Mouse (Mus musculus) hindbrain, embryonic 14.5 days (tissue): Measurements from ENCODE around the gene Cdx2. TPM values are rescaled to one million over a fixed set of nuclear protein-coding genes. Genes with fewer than 3 reads are reported as not detected.

Experiments
- ATAC-seq: fragments of 200-750 bp; cut with Nextera tagmentation; 2 replicates; pipeline ENCODE4 v1.8.0; 2017; ENCODE audit warnings: moderate number of reproducible peaks, mild to moderate bottlenecking, moderate TSS enrichment, moderate library complexity; ENCODE audit not compliant: low FRiP score
- DNase-seq: peaks from one replicate; pipeline ENCODE4 v3.0.0-alpha.2; 2015; ENCODE audit warnings: low spot score
- H3K27ac ChIP-seq: fragments of 300-500 bp; sonication (generic); 2 replicates; pipeline ENCODE4 v1.5.1; 2014; ENCODE audit warnings: mild to moderate bottlenecking, moderate library complexity
- H3K27me3 ChIP-seq: fragments of 300-500 bp; sonication (generic); 2 replicates; pipeline ENCODE4 v1.6.1; 2014; ENCODE audit warnings: mild to moderate bottlenecking, low read length, mixed read lengths; ENCODE audit not compliant: control insufficient read depth, insufficient read depth
- H3K36me3 ChIP-seq: fragments of 300-500 bp; sonication (generic); replicated peaks from 2 replicates; pipeline ENCODE4 v1.6.1; 2014; ENCODE audit not compliant: control insufficient read depth, insufficient read depth
- H3K4me1 ChIP-seq: fragments of 300-500 bp; sonication (generic); replicated peaks from 2 replicates; pipeline ENCODE4 v1.6.1; 2014; ENCODE audit warnings: antibody characterized with exemption, low read length, mixed read lengths; ENCODE audit not compliant: control insufficient read depth, insufficient read depth
- H3K4me2 ChIP-seq: fragments of 300-500 bp; sonication (generic); replicated peaks from 2 replicates; pipeline ENCODE4 v1.6.1; 2014; ENCODE audit warnings: mild to moderate bottlenecking, moderate library complexity
- H3K4me3 ChIP-seq: fragments of 300-500 bp; sonication (generic); replicated peaks from 2 replicates; pipeline ENCODE4 v1.5.1; 2014; ENCODE audit warnings: mild to moderate bottlenecking, low read length
- H3K9ac ChIP-seq: fragments of 300-500 bp; sonication (generic); 2 replicates; pipeline ENCODE4 v1.6.1; 2014
- H3K9me3 ChIP-seq: fragments of 300-500 bp; sonication (generic); 2 replicates; pipeline ENCODE4 v1.6.1; 2016; ENCODE audit warnings: low read length; ENCODE audit not compliant: control insufficient read depth
- WGBS: fragments of 180-500 bp; shearing (Covaris S2); extraction: QIAGEN DNeasy Blood & Tissue Kit; methylation state at CpG from one replicate; pipeline ENCODE4 v1.1.7; 2014; 5-methylcytosine and 5-hydroxymethylcytosine counted together
- polyA plus RNA-seq: library from polyadenylated mRNA; unstranded; fragments of >200 nt; fragmentation: Nextera tagmentation; extraction: Ambion mirVana; gene quantifications from 2 replicates; pipeline ENCODE4 v1.2.1, GENCODE M21; 2014

The Cdx2 gene
- polyA plus RNA-seq, 1 experiment from 2014 or later: not detected

DNA sequence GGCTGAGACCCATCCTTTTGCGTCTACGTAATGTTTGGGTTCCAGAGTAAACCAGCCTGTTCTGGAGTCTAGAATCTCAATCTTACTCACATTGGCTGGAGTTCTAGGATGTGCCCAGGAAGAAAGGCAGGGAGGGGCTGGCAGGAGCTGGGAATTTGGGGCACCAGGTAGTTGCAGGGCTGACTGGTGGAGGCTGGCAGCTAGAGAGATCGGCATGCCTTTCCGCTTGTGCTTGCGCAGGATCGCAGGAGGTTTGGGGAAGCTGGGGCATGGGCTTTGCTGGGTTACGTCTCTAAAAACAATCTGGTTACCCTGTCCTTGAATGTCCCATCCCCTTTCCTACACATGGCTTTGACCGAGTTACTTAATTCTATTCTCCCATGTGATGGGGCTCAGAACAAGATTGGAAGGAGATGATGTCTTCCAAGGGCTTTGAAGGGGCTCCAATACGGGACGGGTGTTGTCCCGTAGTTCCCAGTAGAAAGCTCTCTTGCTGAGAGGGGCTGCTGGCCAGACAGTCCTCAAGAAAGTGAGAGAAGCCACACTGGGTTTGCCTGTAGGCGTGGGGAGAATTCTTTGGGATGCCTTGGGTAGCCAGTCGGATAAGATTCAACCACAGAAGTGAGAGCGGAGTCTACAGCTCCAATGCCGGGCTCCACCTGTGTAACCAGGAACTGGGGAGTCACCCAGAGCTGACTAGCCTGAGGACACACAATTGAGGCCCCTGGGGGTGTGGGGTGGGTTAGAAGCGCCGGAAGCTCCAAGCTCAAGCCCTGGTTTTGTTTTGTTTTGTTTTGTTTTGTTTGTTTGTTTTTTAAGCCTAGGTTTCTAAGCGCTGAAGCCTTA lies 30.1 kb downstream of the Cdx2 start:
- Histone ChIP-seq H3K9me3 (peaks cover 6% of the 10 kb centered on the region; the same call in 1 of the 2 replicates), H3K4me2 (no peak overlapping the region), H3K4me1 (no peaks in the 10 kb centered on the region), H3K9ac (no peak overlapping the region), H3K27ac (no peak overlapping the region), H3K36me3 (no peaks in the 10 kb centered on the region), H3K27me3 (peaks cover 99% of the 10 kb centered on the region), H3K4me3 (no peak overlapping the region)
- 2% methylated on average over 18 of the region's 18 CpGs for WGBS
- no peak for DNase-seq
- no peak for ATAC-seq

DNA sequence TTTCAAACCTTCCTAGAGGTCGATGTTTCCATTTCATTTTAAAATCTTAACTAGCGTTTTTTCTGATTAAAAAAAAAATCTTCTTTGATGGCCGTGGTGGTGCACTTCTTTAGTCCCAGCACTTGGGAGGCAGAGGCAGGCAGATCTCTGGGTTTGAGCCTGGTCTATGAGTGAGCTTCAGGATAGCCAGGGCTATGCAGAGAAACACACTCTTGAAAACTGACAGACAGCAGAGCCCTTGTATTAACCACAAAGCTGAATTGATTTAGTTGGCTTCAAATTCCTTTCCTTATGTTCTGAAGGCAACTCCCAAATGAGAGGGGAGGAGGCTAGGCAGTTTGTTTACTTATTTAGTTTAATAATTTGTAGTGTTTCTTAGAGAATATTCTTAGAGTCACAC lies 31.3 kb downstream of the Cdx2 start:
- Histone ChIP-seq H3K9me3 (peaks cover 6% of the 10 kb centered on the region; the same call in 1 of the 2 replicates), H3K4me1 (no peaks in the 10 kb centered on the region), H3K36me3 (no peaks in the 10 kb centered on the region), H3K27me3 (peaks cover 100% of the 10 kb centered on the region), H3K4me3 (no peak overlapping the region), H3K27ac (no peak overlapping the region), H3K9ac (no peak overlapping the region), H3K4me2 (no peak overlapping the region)
- DNase-seq: no peak
- 18% methylated on average over 3 of the region's 3 CpGs for WGBS
- no peak for ATAC-seq

GRCm38 (mm10) chr5:147274174-147275141 lies 32.6 kb downstream of the Cdx2 start:
- Histone ChIP-seq H3K27me3 (peaks cover 100% of the 10 kb centered on the region), H3K27ac (no peak overlapping the region), H3K4me2 (no peak overlapping the region), H3K36me3 (no peaks in the 10 kb centered on the region), H3K9me3 (peaks cover 6% of the 10 kb centered on the region; the same call in 1 of the 2 replicates), H3K9ac (no peak overlapping the region), H3K4me1 (no peaks in the 10 kb centered on the region), H3K4me3 (no peak overlapping the region)
- DNase-seq: no peak
- WGBS: 2% methylated on average over 48 of the region's 48 CpGs
- no peak for ATAC-seq

DNA sequence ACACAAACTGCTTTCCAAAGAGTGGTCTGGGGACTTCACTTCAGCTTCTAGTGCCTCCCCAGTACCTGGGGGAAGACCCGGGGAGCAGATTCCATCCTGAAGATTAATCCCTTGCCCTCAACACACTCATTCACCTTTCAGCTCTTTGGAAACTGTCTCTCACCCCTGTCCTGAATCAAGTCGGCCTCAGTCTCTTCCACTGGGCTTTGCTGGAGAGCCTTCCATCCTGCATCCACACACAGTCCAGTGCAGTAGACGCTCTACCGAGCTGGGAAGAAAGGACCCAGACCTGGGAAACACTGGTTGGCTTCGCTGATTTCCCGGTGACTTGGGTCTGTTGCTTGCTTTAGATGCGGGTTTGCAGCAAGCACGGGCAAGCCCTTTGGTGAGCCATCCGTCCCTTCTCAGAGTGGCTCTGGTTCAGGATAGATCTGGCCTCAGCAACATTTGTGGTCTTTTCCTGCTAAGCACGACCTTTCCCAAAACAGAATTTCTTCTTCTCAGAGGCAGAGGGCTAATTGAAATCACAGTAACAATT lies 34.2 kb downstream of the Cdx2 start:
- H3K4me3 ChIP-seq: no peak overlapping the region
- no peak overlapping the region for H3K9ac ChIP-seq
- WGBS: under 1% methylated on average over 10 of the region's 10 CpGs
- DNase-seq (no peak), ATAC-seq (no peak)
- no peaks in the 10 kb centered on the region for H3K36me3 ChIP-seq
- H3K4me1 ChIP-seq: no peaks in the 10 kb centered on the region
- H3K9me3 ChIP-seq: peaks cover 6% of the 10 kb centered on the region; the same call in 1 of the 2 replicates
- H3K27ac ChIP-seq: no peak overlapping the region
- H3K27me3 ChIP-seq: peaks cover 100% of the 10 kb centered on the region
- no peak overlapping the region for H3K4me2 ChIP-seq

- WGBS: 5% methylated on average over 12 of the region's 12 CpGs
- ATAC-seq (no peak), DNase-seq (no peak)
- Histone ChIP-seq H3K9me3 (peaks cover 6% of the 10 kb centered on the region; the same call in 1 of the 2 replicates), H3K36me3 (no peaks in the 10 kb centered on the region), H3K9ac (no peak overlapping the region), H3K27ac (no peak overlapping the region), H3K4me3 (no peak overlapping the region), H3K4me1 (no peaks in the 10 kb centered on the region), H3K27me3 (peaks cover 100% of the 10 kb centered on the region), H3K4me2 (no peak overlapping the region)
Measured at GRCm38 (mm10) chr5:147272046-147272807, 34.8 kb downstream of the Cdx2 start.

- no peak overlapping the region for H3K4me3 ChIP-seq
- H3K9me3 ChIP-seq: peaks cover 6% of the 10 kb centered on the region; the same call in 1 of the 2 replicates
- H3K4me2 ChIP-seq: no peak overlapping the region
- ATAC-seq (no peak), DNase-seq (no peak)
- no peak overlapping the region for H3K27ac ChIP-seq
- H3K36me3 ChIP-seq: no peaks in the 10 kb centered on the region
- WGBS: 2% methylated on average over 29 of the region's 29 CpGs
- no peaks in the 10 kb centered on the region for H3K4me1 ChIP-seq
- peaks cover 100% of the 10 kb centered on the region for H3K27me3 ChIP-seq
- H3K9ac ChIP-seq: no peak overlapping the region
Measured at GRCm38 (mm10) chr5:147270673-147271655, 36.1 kb downstream of the Cdx2 start.

GRCm38 (mm10) chr5:147269926-147270672 lies 37.0 kb downstream of the Cdx2 start, which contains the start of gene Pdx1:
Gene Pdx1 (plus strand): TSS chr5:147269959.
- Histone ChIP-seq H3K9ac (no peak within 1 kb of the TSS), H3K27ac (no peak within 1 kb of the TSS), H3K4me2 (no peak within 1 kb of the TSS), H3K4me1 (no peaks in the 10 kb centered on the region), H3K9me3 (no peaks in the 10 kb centered on the region), H3K27me3 (peaks cover 100% of the 10 kb centered on the region), H3K36me3 (no peaks in the 10 kb centered on the region), H3K4me3 (no peak within 1 kb of the TSS)
- DNase-seq: no peak
- WGBS: under 1% methylated on average over 42 of the region's 44 CpGs
- ATAC-seq: no peak
